Mouse (Mus musculus) brain, embryonic 14.5 days (tissue): ENCODE measurements around the gene Nrp1.

Source experiments
- CTCF ChIP-seq: fragments of 200-500 bp; IDR thresholded peaks from 2 replicates; pipeline ENCODE4 v1.5.1; 2012; ENCODE audit warnings: inconsistent platforms, mild to moderate bottlenecking, moderate library complexity, borderline replicate concordance; ENCODE audit not compliant: insufficient read depth, insufficient read length; ENCODE audit errors: extremely low read depth
- POLR2A ChIP-seq: fragments of 200-500 bp; IDR thresholded peaks from 2 replicates; pipeline ENCODE4 v1.6.1; 2012; ENCODE audit warnings: mild to moderate bottlenecking, inconsistent platforms, borderline replicate concordance; ENCODE audit not compliant: poor library complexity, insufficient read depth, insufficient read length, severe bottlenecking; ENCODE audit errors: extremely low read depth

DNA sequence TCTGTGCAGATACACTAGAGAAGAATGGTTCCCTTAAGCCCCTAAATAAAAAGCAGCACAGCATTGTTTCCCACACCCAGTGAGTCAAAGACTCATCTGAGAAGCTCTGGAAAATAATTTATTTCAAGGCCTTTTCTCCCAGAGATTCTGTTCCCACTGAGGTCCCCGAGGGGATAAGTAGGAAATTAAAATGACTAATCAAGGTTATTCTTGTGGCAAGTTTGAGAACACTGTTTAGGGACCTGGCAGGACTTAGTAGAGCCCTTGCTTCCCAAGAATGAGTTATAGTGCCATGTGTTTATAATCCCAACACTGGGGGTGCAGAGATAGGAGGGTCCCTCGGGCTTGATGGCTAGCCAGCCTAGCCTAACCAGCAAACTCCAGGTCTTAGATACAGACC, 127.6 kb downstream of the Nrp1 start:
- TF ChIP-seq POLR2A = no peak
- TF ChIP-seq CTCF = no peak
